Mouse (Mus musculus) embryonic fibroblast, embryonic 13.5 days (primary cell): Measurements from ENCODE around the gene P4ha1.

ENCODE experiments used
- CTCF ChIP-seq: IDR thresholded peaks from 2 replicates; pipeline ENCODE4 v1.5.1; 2011; ENCODE audit warnings: mild to moderate bottlenecking, control low read depth, low read length, moderate library complexity, borderline replicate concordance; ENCODE audit not compliant: insufficient read depth
- POLR2A ChIP-seq: IDR thresholded peaks from 2 replicates; pipeline ENCODE4 v1.6.1; 2011; ENCODE audit warnings: low read depth, mild to moderate bottlenecking, control low read depth, low read length, moderate library complexity

- TF ChIP-seq CTCF (no peak), POLR2A (no peak)
Measured at GRCm38 (mm10) chr10:59354120-59354519, 31.0 kb downstream of the P4ha1 start.
